Mouse (Mus musculus) heart, adult 8-10 months (tissue): ENCODE results near the gene Zmynd10. TPM values are rescaled to one million over a fixed set of nuclear protein-coding genes. Genes with fewer than 3 reads are reported as not detected.

Experiments
- DNase-seq: peaks from one replicate; pipeline ENCODE4 v3.0.0; 2022; ENCODE audit warnings: low spot score
- total RNA-seq, 4 experiments: library from RNA; stranded (reverse); gene quantifications; 2 replicates each; pipeline ENCODE4 v1.2.4; 2022

Gene Zmynd10
- total RNA-seq, 4 experiments from 2014 or later: 0.35 to 0.40 TPM; not detected in 2

- DNase-seq: no peak
Observed at GRCm38 (mm10) chr9:107579023-107579900, 32.2 kb downstream of the Zmynd10 start.

- peak; percentile 92 for DNase-seq
Observed at GRCm38 (mm10) chr9:107580501-107581317, 33.6 kb downstream of the Zmynd10 start, which contains the start of gene Hyal3. Gene Hyal3 (plus strand): TSS chr9:107580818.

GRCm38 (mm10) chr9:107581584-107581983 is 34.5 kb downstream of the Zmynd10 start:
- DNase-seq: no peak

GRCm38 (mm10) chr9:107582509-107583062 is 35.5 kb downstream of the Zmynd10 start:
- no peak for DNase-seq

GRCm38 (mm10) chr9:107583174-107583573 is 36.1 kb downstream of the Zmynd10 start:
- DNase-seq: no peak

- no peak for DNase-seq
Observed at GRCm38 (mm10) chr9:107586504-107586903, 39.4 kb downstream of the Zmynd10 start.

GRCm38 (mm10) chr9:107586974-107587832 is 40.1 kb downstream of the Zmynd10 start, which contains the start of gene Ifrd2:
Gene Ifrd2 (plus strand): TSS chr9:107587642.
- DNase-seq: peak; percentile 98

GRCm38 (mm10) chr9:107587833-107588639 is 40.9 kb downstream of the Zmynd10 start:
- DNase-seq: no peak

GRCm38 (mm10) chr9:107590058-107590772 is 43.1 kb downstream of the Zmynd10 start:
- DNase-seq: no peak

GRCm38 (mm10) chr9:107590773-107591060 is 43.6 kb downstream of the Zmynd10 start:
- DNase-seq: no peak

GRCm38 (mm10) chr9:107593101-107593976 is 46.2 kb downstream of the Zmynd10 start:
- DNase-seq: peak; percentile 60

- DNase-seq: no peak
Observed at GRCm38 (mm10) chr9:107594281-107595062, 47.4 kb downstream of the Zmynd10 start.

- DNase-seq: peak; percentile 82
Observed at GRCm38 (mm10) chr9:107596619-107597569, 49.8 kb downstream of the Zmynd10 start.

- DNase-seq: no peak
Observed at GRCm38 (mm10) chr9:107598385-107598784, 51.3 kb downstream of the Zmynd10 start.

GRCm38 (mm10) chr9:107599433-107599832 is 52.3 kb downstream of the Zmynd10 start:
- no peak for DNase-seq

- DNase-seq: no peak
Observed at GRCm38 (mm10) chr9:107599842-107600241, 52.7 kb downstream of the Zmynd10 start.

GRCm38 (mm10) chr9:107600745-107601144 is 53.6 kb downstream of the Zmynd10 start:
- DNase-seq: no peak
